ENCODE assay signal across 21 mouse cellular contexts in the genomic region with DNA sequence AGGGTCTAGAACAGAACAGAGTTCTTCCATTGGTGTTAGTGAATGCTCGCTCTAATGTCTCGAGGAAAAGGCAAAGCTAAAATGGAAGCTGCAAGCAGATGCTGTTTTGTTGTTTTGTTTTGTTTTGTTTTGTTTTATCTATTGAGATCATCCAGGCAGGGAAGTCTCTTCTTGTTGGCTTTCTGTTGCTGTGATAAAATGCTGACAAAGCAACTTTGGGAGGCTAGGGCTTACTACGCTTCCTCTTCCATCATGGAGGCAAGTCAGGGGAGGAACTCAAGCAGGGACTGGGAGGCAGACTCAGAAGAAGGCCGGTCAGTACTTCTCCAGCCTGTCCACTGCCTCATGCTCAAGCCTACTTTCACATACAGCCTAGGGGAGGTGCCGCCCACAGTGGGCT. TPM values are rescaled to one million over a fixed set of nuclear protein-coding genes. Genes with fewer than 3 reads are reported as not detected.
"Had no signal": no experiment of that assay in that cellular context is flagged by ENCODE, and none has a peak within 500 bp of the region (broad histone marks: within the 10 kb centered on the region; RNA-seq: fewer than 3 reads in every experiment).

No protein-coding gene starts in this region.

- H3K4me3 ChIP-seq: liver, embryonic 15.5 days; lung, embryonic 15.5 days; megakaryocyte, embryonic 14.5 days; midbrain, embryonic 13.5 days; midbrain, embryonic 15.5 days; neural tube, embryonic 12.5 days had no signal

- DNase-seq: liver, postnatal 0 days; lung, adult 2 months; lung, postnatal 14 days; lung, postnatal 36 days; right cerebral cortex, postnatal 14 days; spleen, adult 18-20 months; thymus, adult 18-20 months; thymus, postnatal 14 days; thymus, postnatal 36 days had no signal

- H3K4me2 ChIP-seq: liver, embryonic 15.5 days; lung, embryonic 15.5 days; midbrain, embryonic 11.5 days; midbrain, embryonic 13.5 days; midbrain, embryonic 15.5 days; neural tube, embryonic 12.5 days had no signal

- H3K9me3 ChIP-seq: liver, embryonic 15.5 days; lung, embryonic 15.5 days; midbrain, embryonic 13.5 days; midbrain, embryonic 15.5 days had no signal

- ATAC-seq: liver, postnatal 0 days; lung, postnatal 0 days; midbrain, embryonic 13.5 days; midbrain, embryonic 15.5 days had no signal

- H3K36me3 ChIP-seq: liver, embryonic 15.5 days; lung, embryonic 15.5 days; midbrain, embryonic 13.5 days; midbrain, embryonic 15.5 days; neural tube, embryonic 12.5 days had no signal

- H3K27me3 ChIP-seq: liver, embryonic 15.5 days; lung, embryonic 15.5 days; megakaryocyte, embryonic 14.5 days; midbrain, embryonic 13.5 days; midbrain, embryonic 15.5 days; neural tube, embryonic 12.5 days had no signal

- H3K9ac ChIP-seq: liver, embryonic 15.5 days; liver, postnatal 0 days; lung, embryonic 15.5 days; midbrain, embryonic 13.5 days; midbrain, embryonic 15.5 days; neural tube, embryonic 12.5 days had no signal

- H3K4me1 ChIP-seq: liver, embryonic 15.5 days; megakaryocyte, embryonic 14.5 days; midbrain, embryonic 13.5 days; midbrain, embryonic 15.5 days; neural tube, embryonic 12.5 days had no signal

- H3K27ac ChIP-seq: liver, embryonic 15.5 days; lung, embryonic 15.5 days; macrophage; midbrain, embryonic 13.5 days; midbrain, embryonic 15.5 days; neural tube, embryonic 12.5 days had no signal

RNA-seq across cellular contexts. Expression of gene Kif6, which starts 31.3 kb away (rescaled TPM):
- total RNA-seq: megakaryocyte progenitor cell, adult 5-6 weeks; monocyte, adult 5-6 weeks; neutrophil, adult 5-6 weeks had no signal
- polyA plus RNA-seq: liver, postnatal 0 days; macrophage had no signal
